Mouse (Mus musculus) hindbrain, embryonic 15.5 days (tissue): ENCODE results near the gene Mycl. TPM values are rescaled to one million over a fixed set of nuclear protein-coding genes. Genes with fewer than 3 reads are reported as not detected.
A peak's percentile ranks its signal among the peaks of the same experiment; 100 is the strongest.
"Not testable (repeated sequence)": the region's sequence is repeated elsewhere in the genome, so short reads cannot be mapped to it uniquely, and the experiment has no call there.

Source experiments
- ATAC-seq: fragments of 200-750 bp; cut with Nextera tagmentation; 2 replicates; pipeline ENCODE4 v1.8.0; 2017; ENCODE audit warnings: low read depth, moderate number of reproducible peaks, moderate TSS enrichment; ENCODE audit not compliant: low FRiP score
- H3K27ac ChIP-seq: fragments of 300-500 bp; sonication (generic); replicated peaks from 2 replicates; pipeline ENCODE4 v1.5.1; 2015; ENCODE audit warnings: mild to moderate bottlenecking, inconsistent platforms
- H3K27me3 ChIP-seq: fragments of 300-500 bp; sonication (generic); 2 replicates; pipeline ENCODE4 v1.6.1; 2015; ENCODE audit warnings: control low read depth, inconsistent platforms
- H3K36me3 ChIP-seq: fragments of 300-500 bp; sonication (generic); 2 replicates; pipeline ENCODE4 v1.6.1; 2015; ENCODE audit warnings: control low read depth, inconsistent platforms
- H3K4me1 ChIP-seq: fragments of 300-500 bp; sonication (generic); replicated peaks from 2 replicates; pipeline ENCODE4 v1.6.1; 2015; ENCODE audit warnings: control low read depth, inconsistent platforms
- H3K4me2 ChIP-seq: fragments of 300-500 bp; sonication (generic); 2 replicates; pipeline ENCODE4 v1.6.1; 2015; ENCODE audit warnings: moderate library complexity, mild to moderate bottlenecking, inconsistent platforms
- H3K4me3 ChIP-seq: fragments of 300-500 bp; sonication (generic); 2 replicates; pipeline ENCODE4 v1.5.1; 2015; ENCODE audit warnings: mild to moderate bottlenecking, inconsistent platforms
- H3K9ac ChIP-seq: fragments of 300-500 bp; sonication (generic); 2 replicates; pipeline ENCODE4 v1.6.1; 2015; ENCODE audit warnings: inconsistent platforms
- H3K9me3 ChIP-seq: fragments of 300-500 bp; sonication (generic); 2 replicates; pipeline ENCODE4 v1.6.1; 2016; ENCODE audit warnings: control low read depth, inconsistent platforms
- WGBS: fragments of 180-500 bp; shearing (Covaris S2); methylation state at CpG from one replicate; pipeline ENCODE4 v1.1.7; 2015; 5-methylcytosine and 5-hydroxymethylcytosine counted together
- polyA plus RNA-seq: library from polyadenylated mRNA; unstranded; fragments of >200 nt; fragmentation: Nextera tagmentation; extraction: Ambion mirVana; gene quantifications from 2 replicates; pipeline ENCODE4 v1.2.1, GENCODE M21; 2015

Gene Mycl
- polyA plus RNA-seq, 1 experiment from 2014 or later, result 66.3 TPM

DNA sequence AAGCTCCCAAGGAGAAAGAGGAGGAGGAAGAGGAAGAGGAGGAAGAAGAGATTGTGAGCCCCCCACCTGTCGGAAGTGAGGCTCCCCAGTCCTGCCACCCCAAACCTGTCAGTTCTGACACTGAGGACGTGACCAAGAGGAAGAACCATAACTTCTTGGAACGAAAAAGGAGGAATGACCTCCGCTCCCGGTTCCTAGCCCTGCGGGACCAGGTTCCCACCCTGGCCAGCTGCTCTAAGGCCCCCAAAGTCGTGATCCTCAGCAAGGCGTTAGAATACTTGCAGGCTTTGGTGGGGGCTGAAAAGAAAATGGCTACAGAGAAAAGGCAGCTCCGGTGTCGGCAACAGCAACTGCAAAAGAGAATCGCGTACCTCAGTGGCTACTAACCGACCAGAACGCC is 4.7 kb downstream of the Mycl start:
- Histone ChIP-seq H3K4me1 (peaks cover 55% of the 10 kb centered on the region), H3K4me3 (peak overlapping the region; percentile 86; the same call in 1 of the 2 replicates)

DNA sequence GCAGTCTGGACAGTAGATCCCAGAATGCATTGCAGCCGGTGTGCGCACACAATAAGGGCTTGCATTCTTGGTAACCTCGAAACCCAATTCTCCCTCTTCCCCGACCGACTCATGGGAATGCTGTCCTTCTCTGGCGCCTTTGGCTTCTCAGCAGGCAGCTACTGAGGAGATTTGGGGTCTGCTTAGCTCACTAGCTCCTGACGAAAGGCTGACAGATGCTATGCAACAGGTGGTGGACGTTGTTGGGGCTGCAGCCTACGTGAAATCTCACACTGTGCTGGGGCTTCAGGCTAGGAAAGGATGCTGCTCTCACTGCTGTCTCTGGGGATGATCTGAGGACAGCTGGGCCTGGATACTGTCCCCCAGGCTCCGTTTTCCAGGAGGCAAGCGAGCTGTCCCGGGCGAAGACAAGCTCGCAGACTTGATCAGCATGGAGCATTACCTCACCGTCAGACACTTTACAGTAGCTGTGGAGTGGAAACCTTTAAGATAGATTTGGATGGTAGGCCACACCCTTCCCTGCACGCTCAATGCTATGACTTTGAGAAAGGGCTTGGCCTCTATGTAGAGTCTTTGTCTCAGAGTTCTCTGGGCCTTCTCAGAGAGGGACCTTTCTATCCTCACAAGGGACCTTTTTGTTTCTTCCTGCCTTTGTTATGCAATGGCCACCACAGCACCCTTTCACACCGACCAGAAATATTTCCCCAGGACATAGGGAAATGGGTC is 5.3 kb downstream of the Mycl start:
- Histone ChIP-seq H3K27me3 (no peaks in the 10 kb centered on the region), H3K4me1 (peaks cover 56% of the 10 kb centered on the region), H3K9me3 (no peaks in the 10 kb centered on the region), H3K36me3 (peaks cover 14% of the 10 kb centered on the region; the same call in 1 of the 2 replicates), H3K4me3 (no peak overlapping the region), H3K27ac (no peak overlapping the region), H3K9ac (no peak overlapping the region), H3K4me2 (peak overlapping the region; percentile 91)
- WGBS, result 21% methylated on average over 17 of the region's 17 CpGs
- no peak for ATAC-seq

More for the DNA sequence above, 4.7 kb downstream of the Mycl start:
- Histone ChIP-seq H3K9ac (0 out of 2 replicates have a peak overlapping the region, but pooled peaks have one; percentile 50), H3K27me3 (no peaks in the 10 kb centered on the region), H3K9me3 (no peaks in the 10 kb centered on the region), H3K27ac (peak overlapping the region; percentile 87), H3K4me2 (peak overlapping the region; percentile 91), H3K36me3 (peaks cover 14% of the 10 kb centered on the region; the same call in 1 of the 2 replicates)
- no peak for ATAC-seq
- WGBS, result 21% methylated on average over 14 of the region's 14 CpGs

DNA sequence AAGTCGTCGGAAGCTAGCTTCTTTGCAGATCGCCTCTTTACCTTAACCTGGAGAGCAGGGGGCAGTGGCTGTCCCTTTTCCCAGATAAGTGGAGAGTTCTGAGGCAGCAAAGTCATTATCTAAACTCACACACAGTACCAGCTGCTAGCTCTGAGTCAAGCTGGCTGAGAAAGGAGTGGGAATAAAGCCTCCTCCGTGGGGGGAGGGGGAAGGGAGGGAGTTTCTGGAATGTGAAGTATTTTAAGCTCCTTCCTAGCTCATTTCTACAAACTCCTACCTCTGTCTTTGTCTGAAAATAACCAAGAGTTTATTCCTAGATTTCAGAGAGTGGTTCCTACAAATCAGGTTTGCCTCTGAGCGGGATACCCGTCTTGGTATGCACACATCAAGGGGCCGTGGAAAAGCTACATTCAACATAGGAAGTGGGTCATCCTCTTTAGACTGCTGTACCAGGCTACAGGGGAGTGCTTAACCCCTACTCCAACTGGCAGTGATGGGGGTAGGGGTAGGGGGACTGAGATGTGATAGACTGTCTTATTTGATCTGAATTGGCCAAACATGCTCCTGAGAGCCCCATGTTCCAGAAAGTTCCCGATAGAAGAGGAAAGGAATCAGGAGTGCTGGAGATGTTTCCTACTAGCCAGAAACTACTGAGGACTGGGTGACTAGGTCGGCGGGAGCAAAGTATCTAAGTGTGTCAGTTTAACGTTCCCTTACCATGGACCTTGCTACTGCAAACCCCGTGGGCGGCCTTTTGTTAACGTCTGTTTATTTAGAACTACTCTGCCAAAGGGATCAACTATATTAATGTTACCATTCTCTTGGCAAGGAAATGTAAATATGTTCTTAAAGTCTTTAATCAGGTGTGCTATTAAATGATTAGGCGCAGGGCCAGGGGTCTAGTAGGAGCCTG is 9.9 kb downstream of the Mycl start:
- no peak overlapping the region for H3K9ac ChIP-seq
- H3K36me3 ChIP-seq, result peaks cover 14% of the 10 kb centered on the region; the same call in 1 of the 2 replicates
- no peak overlapping the region for H3K27ac ChIP-seq
- peaks cover 21% of the 10 kb centered on the region for H3K4me1 ChIP-seq
- no peak overlapping the region for H3K4me2 ChIP-seq
- H3K27me3 ChIP-seq, result no peaks in the 10 kb centered on the region
- no peak for ATAC-seq
- H3K9me3 ChIP-seq, result no peaks in the 10 kb centered on the region
- no peak overlapping the region for H3K4me3 ChIP-seq
- WGBS, result 48% methylated on average over 15 of the region's 15 CpGs

DNA sequence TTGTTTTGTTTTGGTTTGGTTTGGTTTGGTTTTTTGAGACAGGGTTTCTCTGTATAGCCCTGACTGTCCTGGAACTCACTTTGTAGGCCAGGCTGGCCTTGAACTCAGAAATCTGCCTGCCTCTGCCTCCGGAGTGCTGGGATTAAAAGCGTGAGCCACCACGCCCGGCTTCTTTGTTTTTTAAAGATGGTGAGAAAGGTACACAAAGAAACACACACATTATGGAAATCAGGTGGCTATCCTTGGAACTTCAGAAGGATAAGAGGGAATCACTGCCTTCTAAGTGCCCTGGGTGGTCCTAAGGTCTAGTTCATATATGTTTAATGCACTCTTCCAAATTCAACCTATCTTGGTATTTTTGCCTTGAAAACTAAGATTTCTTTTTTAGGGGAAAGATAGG is 17.0 kb downstream of the Mycl start:
- not testable (repeated sequence) for H3K36me3 ChIP-seq, ATAC-seq, H3K9ac ChIP-seq, H3K9me3 ChIP-seq, H3K4me3 ChIP-seq, H3K27me3 ChIP-seq
- H3K27ac ChIP-seq, result peak overlapping the region; percentile 96
- peaks cover 43% of the 10 kb centered on the region for H3K4me1 ChIP-seq
- peak overlapping the region; percentile 49; the same call in 1 of the 2 replicates for H3K4me2 ChIP-seq
- 88% methylated on average over 4 of the region's 4 CpGs for WGBS

DNA sequence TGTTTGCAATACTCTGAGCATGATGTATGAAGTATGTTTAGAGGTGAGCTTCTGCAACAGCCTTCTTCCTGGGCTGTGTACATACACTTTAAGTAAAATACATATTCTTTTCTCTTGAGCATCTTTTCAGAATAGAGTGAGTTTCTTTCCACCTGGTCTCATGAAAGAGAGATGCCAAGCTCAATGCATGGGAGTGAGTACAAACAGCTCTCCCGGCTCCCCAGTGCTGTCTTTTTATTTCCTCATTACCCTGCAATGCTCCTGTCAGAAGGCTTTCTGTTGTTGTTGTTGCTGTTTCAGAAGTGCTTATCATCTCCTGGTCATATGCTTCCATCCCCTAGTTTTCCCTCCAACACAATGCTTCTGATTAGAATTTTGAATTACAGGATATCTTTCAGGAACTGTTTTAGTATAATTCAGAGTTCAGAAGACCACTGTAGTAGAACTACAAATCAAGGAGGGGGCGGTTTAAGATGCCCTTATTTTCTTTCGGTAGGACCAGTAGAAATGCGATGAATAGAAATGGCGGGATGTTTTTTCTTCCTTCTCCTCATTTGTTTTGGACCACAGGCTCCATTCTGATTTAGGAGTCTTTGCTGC is 18.0 kb downstream of the Mycl start:
- Histone ChIP-seq H3K4me3 (0 out of 2 replicates have a peak overlapping the region, but pooled peaks have one; percentile 3), H3K27ac (peak overlapping the region; percentile 96), H3K36me3 (no peaks in the 10 kb centered on the region), H3K9ac (peak overlapping the region; percentile 9; the same call in 1 of the 2 replicates), H3K27me3 (no peaks in the 10 kb centered on the region), H3K4me1 (peaks cover 52% of the 10 kb centered on the region), H3K9me3 (no peaks in the 10 kb centered on the region), H3K4me2 (peak overlapping the region; percentile 49)
- no peak for ATAC-seq
- WGBS, result 8% methylated on average over 5 of the region's 5 CpGs

DNA sequence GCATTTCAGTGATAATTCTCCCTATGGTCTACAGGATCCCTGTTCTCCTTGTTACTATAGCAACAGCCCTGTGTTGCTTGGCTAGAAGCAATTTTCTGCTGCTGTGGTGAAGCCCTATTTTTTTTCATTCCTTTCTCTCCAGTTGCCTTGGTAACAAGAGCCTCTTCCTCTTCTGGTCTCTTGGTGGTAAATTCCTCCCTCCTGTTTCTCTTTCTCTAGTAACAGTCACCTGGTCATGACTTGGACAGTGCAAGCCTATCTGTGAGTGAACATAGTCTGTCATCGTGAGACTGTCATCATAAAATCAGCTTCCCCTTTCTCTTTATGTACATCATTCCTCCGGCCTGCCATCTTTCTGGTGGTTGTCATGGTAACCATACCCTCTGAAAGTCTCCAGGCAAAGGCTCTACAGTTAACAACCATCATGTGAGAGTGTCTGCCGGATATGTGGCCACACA is 18.5 kb downstream of the Mycl start:
- Histone ChIP-seq H3K4me1 (peaks cover 57% of the 10 kb centered on the region), H3K27ac (peak overlapping the region; percentile 96), H3K9ac (no peak overlapping the region), H3K4me2 (peak overlapping the region; percentile 49), H3K27me3 (no peaks in the 10 kb centered on the region), H3K4me3 (0 out of 2 replicates have a peak overlapping the region, but pooled peaks have one; percentile 3), H3K9me3 (no peaks in the 10 kb centered on the region), H3K36me3 (no peaks in the 10 kb centered on the region)
- WGBS, result 6% methylated on average over 3 of the region's 3 CpGs
- ATAC-seq, result peak; percentile 83

DNA sequence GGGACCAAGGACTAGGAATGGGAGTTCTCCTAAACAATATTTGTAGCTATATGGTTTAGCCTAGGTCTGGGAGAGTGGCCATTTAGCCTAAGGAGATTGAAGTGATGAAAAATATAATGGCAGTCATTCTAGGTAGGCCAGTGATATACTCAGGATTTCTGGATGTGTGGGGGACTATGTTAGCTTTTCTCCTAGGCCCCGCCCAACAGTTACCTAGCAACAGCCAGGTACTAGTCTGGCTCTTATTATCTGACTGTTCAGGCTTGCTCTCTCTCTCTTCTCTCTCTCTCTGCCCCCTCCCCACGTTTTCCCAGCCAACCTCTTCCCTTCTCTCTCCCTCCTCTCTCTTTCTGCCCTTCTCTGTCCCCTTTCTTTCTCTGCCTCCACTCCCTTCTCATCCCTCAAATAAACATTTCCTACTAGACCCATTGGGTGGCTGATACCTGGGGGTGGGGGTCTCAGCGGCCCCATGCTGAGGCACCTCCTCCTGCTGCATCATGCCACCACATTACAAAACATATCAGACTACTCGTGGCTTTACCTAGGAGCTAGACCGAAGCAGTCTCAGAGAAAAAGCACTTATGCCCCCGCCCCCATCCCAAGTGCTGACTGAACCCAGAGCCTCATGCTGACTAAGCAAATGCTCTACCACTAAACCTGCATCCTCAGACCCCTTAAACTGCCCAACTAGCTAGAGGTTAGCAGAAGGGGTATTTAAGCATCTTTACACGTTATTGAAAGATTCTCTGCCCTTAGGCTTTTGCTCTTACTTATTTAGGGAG is 19.2 kb downstream of the Mycl start:
- no peak overlapping the region for H3K4me3 ChIP-seq
- peaks cover 63% of the 10 kb centered on the region for H3K4me1 ChIP-seq
- no peaks in the 10 kb centered on the region for H3K9me3 ChIP-seq
- peak; percentile 62 for ATAC-seq
- no peaks in the 10 kb centered on the region for H3K27me3 ChIP-seq
- H3K36me3 ChIP-seq, result no peaks in the 10 kb centered on the region
- H3K27ac ChIP-seq, result peak overlapping the region; percentile 96
- H3K4me2 ChIP-seq, result peak overlapping the region; percentile 49
- H3K9ac ChIP-seq, result no peak overlapping the region
- WGBS, result 14% methylated on average over 7 of the region's 7 CpGs

DNA sequence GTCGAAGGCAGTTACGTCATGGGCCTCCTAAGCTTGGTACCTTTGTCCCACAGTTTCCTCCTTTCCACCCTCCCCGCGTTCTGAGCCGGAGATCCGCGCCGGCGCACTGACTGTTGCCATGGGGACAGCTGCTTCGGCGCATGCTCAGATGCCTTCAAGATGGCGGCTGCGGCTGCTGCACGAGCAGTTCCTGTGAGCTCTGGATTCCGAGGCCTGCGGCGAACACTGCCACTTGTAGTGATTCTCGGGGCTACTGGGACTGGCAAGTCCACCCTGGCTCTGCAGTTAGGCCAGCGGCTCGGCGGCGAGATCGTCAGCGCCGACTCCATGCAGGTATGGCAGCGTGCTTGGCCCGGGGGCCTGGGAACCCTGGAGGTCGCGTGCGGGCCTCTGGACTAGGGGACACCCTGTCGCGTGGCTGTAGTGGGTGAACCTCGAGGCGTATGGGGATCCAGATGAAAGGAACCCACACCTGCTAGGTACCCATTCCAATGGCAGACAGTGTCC is 21.1 kb downstream of the Mycl start, which contains the start of gene Trit1:
Gene Trit1 (plus strand): TSS at position 147 of the 507 bp plus-strand sequence.
- Histone ChIP-seq H3K36me3 (no peaks in the 10 kb centered on the region), H3K27me3 (no peaks in the 10 kb centered on the region), H3K27ac (peak within 1 kb of the TSS; percentile 96), H3K4me3 (peak within 1 kb of the TSS; percentile 69), H3K4me1 (peaks cover 65% of the 10 kb centered on the region), H3K9me3 (no peaks in the 10 kb centered on the region), H3K9ac (peak within 1 kb of the TSS; percentile 88), H3K4me2 (peak within 1 kb of the TSS; percentile 85)
- ATAC-seq, result peak; percentile 88
- under 1% methylated on average over 34 of the region's 34 CpGs for WGBS

DNA sequence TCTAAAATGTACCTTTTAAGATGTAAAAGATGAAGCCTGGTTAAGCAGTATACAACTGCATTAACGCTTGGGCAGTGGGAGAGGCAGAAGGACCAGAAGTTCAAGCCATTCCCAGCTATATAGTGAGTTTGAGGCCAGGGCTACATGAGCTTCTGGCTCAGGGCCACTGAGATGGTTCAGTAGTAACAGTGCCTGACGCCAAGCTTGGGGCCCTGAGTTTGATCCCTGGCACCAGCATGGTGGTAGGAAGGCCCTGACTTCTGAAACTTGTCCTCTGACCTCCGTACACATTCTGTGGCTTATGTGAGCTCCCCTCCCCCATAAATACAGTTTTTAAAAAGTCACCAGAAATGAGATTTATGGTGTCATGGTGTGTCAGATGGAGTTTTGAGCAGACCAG is 26.1 kb downstream of the Mycl start:
- Histone ChIP-seq H3K27me3 (no peaks in the 10 kb centered on the region), H3K27ac (no peak overlapping the region), H3K36me3 (no peaks in the 10 kb centered on the region), H3K4me2 (no peak overlapping the region), H3K9ac (no peak overlapping the region), H3K4me3 (no peak overlapping the region), H3K9me3 (no peaks in the 10 kb centered on the region), H3K4me1 (peaks cover 33% of the 10 kb centered on the region)
- ATAC-seq, result no peak
- 98% methylated on average over 3 of the region's 3 CpGs for WGBS

DNA sequence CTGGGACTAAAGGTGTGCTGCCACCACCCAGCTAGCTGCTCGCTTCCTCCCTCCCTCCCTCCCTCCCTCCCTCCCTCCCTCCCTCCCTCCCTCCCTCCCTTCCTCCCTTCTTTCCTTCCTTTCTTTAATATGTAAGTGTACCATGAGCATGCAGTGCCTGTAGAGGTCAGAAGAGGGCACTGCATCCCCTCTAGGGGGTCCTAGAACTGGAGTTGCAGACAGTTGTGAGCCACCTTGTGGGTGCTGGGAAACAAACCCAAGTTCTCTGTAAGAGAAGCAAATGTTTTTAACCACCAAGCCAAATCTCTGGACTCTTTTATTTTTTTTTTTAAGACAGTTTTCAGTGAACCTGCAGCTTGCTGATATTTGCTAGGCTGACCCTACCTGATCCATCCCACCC is 27.4 kb downstream of the Mycl start:
- no peaks in the 10 kb centered on the region for H3K9me3 ChIP-seq
- H3K4me3 ChIP-seq, result no peak overlapping the region
- peaks cover 10% of the 10 kb centered on the region; the same call in 1 of the 2 replicates for H3K36me3 ChIP-seq
- no peak overlapping the region for H3K4me2 ChIP-seq
- no peak overlapping the region for H3K27ac ChIP-seq
- H3K4me1 ChIP-seq, result peaks cover 23% of the 10 kb centered on the region
- 78% methylated on average over 1 of the region's 1 CpGs for WGBS
- no peak for ATAC-seq
- H3K9ac ChIP-seq, result no peak overlapping the region
- no peaks in the 10 kb centered on the region for H3K27me3 ChIP-seq

DNA sequence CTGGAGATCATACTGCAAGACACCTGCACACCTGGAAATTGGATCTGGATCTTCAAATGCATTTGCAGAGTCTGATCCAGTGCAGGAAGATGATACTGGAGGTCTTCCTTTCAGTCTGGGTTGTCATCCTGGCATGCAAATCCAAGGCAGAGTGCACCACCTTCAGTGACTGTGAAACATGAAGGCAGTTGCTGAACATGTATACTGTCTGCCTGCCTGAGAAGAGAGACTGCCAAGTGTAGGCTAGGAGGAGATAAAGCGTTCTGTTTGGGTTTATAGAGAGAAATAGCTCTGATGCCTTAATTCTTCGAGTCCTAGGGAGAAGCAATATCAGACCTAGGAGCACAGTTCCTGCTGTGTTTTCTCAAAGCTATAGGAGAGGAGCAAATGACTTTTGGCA is 30.0 kb downstream of the Mycl start:
- Histone ChIP-seq H3K4me1 (0 out of 2 replicates have a peak, but pooled peaks cover 5% of the 10 kb centered on the region), H3K27ac (no peak overlapping the region), H3K9me3 (no peaks in the 10 kb centered on the region), H3K27me3 (no peaks in the 10 kb centered on the region), H3K4me3 (no peak overlapping the region), H3K9ac (no peak overlapping the region), H3K4me2 (no peak overlapping the region), H3K36me3 (peaks cover 11% of the 10 kb centered on the region; the same call in 1 of the 2 replicates)
- 82% methylated on average over 2 of the region's 2 CpGs for WGBS
- no peak for ATAC-seq
